Mouse (Mus musculus) lung, postnatal 0 days (tissue): ENCODE measurements around the gene Scnn1b.

Experiments used
- CTCF ChIP-seq: IDR thresholded peaks from 2 replicates; pipeline ENCODE4 v1.5.1; 2016; ENCODE audit warnings: antibody characterized with exemption, mild to moderate bottlenecking
- EP300 ChIP-seq: IDR thresholded peaks from 2 replicates; pipeline ENCODE4 v1.6.1; 2016; ENCODE audit warnings: antibody characterized with exemption, mild to moderate bottlenecking, control low read depth

DNA sequence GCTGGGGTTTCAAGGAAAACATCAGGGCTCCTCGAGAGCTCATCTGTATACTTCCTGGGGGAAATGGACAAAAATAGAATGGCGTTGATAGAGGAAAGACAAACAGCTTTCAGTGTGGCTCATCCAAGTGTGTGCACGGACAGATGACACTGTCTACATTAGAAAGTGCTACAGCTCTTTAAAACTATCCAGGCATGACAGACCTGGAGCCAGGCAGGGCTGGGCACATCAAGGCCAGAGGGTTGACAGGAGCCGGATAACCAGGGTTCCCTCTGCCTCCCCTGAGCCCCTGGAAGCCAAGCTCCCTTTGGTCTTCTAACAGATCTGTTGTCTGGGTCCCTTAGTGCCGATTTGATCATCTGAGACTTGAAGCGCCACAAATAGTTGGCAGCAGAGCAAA lies 22.6 kb upstream of the Scnn1b start:
- TF ChIP-seq CTCF (no peak), EP300 (no peak)
